Mouse (Mus musculus): ENCODE results near the gene B4galnt3. TPM values are rescaled to one million over a fixed set of nuclear protein-coding genes. Genes with fewer than 3 reads are reported as not detected.

B4galnt3 gene
- total RNA-seq, 2 experiments from 2014 or later = not detected

DNA sequence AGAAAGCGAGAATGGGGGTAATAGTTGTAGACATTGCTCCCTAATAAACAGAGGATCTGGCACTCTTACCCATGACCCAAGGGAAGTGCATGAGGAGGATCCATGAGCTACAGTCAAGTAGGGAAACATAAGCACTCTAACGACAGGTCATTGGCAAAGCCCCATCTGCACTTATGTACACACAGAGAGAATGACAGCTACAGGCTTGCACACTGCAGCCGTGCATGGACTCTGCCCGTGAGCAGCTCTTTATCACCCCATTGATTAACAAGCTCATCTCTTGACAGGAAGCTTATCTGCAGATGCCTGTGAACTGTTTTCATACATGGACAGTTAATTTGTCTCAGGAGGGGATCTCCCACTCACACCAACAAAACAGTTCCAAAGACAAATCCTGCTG lies 126.8 kb downstream of the B4galnt3 start:
- ATAC-seq (replicated peaks; ENCODE audit: low FRiP score, low TSS enrichment, poor library complexity, severe bottlenecking) = 0 out of 2 replicates have a peak, but pooled peaks have one; percentile 27

DNA sequence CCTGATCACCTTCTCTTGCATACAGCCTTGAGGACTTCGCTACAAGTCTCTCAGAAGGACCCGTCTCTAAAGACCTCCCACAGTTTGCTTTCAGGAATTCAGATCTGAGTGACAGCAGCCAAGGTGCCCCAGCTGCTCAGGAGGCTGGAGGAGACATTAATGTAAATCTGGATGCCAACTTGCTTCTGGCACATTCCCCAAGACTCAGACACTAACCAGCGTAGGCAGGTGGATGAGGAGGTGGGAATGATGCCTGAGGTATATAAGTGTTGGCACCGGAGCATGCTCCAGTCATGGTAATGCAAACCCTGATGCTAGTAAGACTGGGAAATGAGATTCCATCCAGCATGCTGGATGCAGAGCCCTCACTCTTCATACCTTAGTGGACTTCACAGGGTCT lies 129.6 kb downstream of the B4galnt3 start:
- no peak for ATAC-seq (replicated peaks; ENCODE audit: low FRiP score, low TSS enrichment, poor library complexity, severe bottlenecking)

GRCm38 (mm10) chr6:120162928-120163327 lies 131.4 kb downstream of the B4galnt3 start:
- ATAC-seq (replicated peaks; ENCODE audit: low FRiP score, low TSS enrichment, poor library complexity, severe bottlenecking) = no peak

GRCm38 (mm10) chr6:120159133-120159901 lies 135.0 kb downstream of the B4galnt3 start:
- ATAC-seq (replicated peaks; ENCODE audit: low FRiP score, low TSS enrichment, poor library complexity, severe bottlenecking) = 0 out of 2 replicates have a peak, but pooled peaks have one; percentile 16

GRCm38 (mm10) chr6:120157479-120157878 lies 136.9 kb downstream of the B4galnt3 start:
- ATAC-seq (replicated peaks; ENCODE audit: low FRiP score, low TSS enrichment, poor library complexity, severe bottlenecking) = no peak

DNA sequence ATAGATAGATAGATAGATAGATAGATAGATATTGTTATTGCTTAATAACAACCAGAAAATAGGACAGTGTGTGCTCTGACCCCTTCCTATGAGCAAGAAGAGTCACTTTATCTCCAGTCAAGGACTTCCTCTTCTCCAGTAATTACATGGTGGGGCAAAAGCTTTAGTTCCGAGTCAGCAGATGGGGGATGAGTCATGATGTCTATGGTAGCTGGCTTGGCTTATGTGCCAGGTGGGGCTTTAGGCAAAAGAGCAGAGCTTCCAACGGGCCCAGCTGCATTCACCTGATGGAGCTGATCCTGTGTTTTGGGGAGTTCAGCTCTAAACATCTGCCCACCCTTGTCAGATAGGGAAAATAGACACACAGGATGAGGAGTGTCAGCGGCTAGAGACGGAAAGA lies 138.8 kb downstream of the B4galnt3 start:
- no peak for ATAC-seq (replicated peaks; ENCODE audit: low FRiP score, low TSS enrichment, poor library complexity, severe bottlenecking)

- no peak for ATAC-seq (replicated peaks; ENCODE audit: low FRiP score, low TSS enrichment, poor library complexity, severe bottlenecking)
Measured at GRCm38 (mm10) chr6:120154526-120155309, 139.6 kb downstream of the B4galnt3 start.

Other genes with a start within 250 kb of the B4galnt3 start
- gene Ninj2, start 201.2 kb downstream of the B4galnt3 start, total RNA-seq (2014; fragmentation: Nextera tagmentation) = not detected in 2 replicates
- not detected in 2 replicates for gene Ninj2, start 201.2 kb downstream of the B4galnt3 start, total RNA-seq (2017)
- not detected in 2 replicates for gene D330020A13Rik, start 195 bp downstream of the B4galnt3 start, total RNA-seq (2014; fragmentation: Nextera tagmentation)
- gene D330020A13Rik, start 195 bp downstream of the B4galnt3 start, total RNA-seq (2017) = not detected in 2 replicates
- gene Kdm5a, start 69.6 kb upstream of the B4galnt3 start, total RNA-seq (2014; fragmentation: Nextera tagmentation) = 42.8 and 49.4 TPM in 2 replicates
- gene Kdm5a, start 69.6 kb upstream of the B4galnt3 start, total RNA-seq (2017) = 165 and 213 TPM in 2 replicates
- 31.7 and 33.4 TPM in 2 replicates for gene Ccdc77, start 69.8 kb upstream of the B4galnt3 start, total RNA-seq (2014; fragmentation: Nextera tagmentation)
- 32.6 and 45.6 TPM in 2 replicates for gene Ccdc77, start 69.8 kb upstream of the B4galnt3 start, total RNA-seq (2017)
- 34.5 and 40.8 TPM in 2 replicates for gene Il17ra, start 168.7 kb upstream of the B4galnt3 start, total RNA-seq (2014; fragmentation: Nextera tagmentation)
- gene Il17ra, start 168.7 kb upstream of the B4galnt3 start, total RNA-seq (2017) = 30.4 and 45.9 TPM in 2 replicates
- gene Tmem121b, start 199.2 kb upstream of the B4galnt3 start, total RNA-seq (2014; fragmentation: Nextera tagmentation) = not detected in 2 replicates
- gene Tmem121b, start 199.2 kb upstream of the B4galnt3 start, total RNA-seq (2017) = not detected in 2 replicates
- gene Hdhd5, start 236.8 kb upstream of the B4galnt3 start, total RNA-seq (2014; fragmentation: Nextera tagmentation) = 18.5 and 24.8 TPM in 2 replicates
- 10.1 and 18.1 TPM in 2 replicates for gene Hdhd5, start 236.8 kb upstream of the B4galnt3 start, total RNA-seq (2017)